Mouse (Mus musculus): ENCODE measurements around the gene Hmga2. TPM values are rescaled to one million over a fixed set of nuclear protein-coding genes. Genes with fewer than 3 reads are reported as not detected.

Gene Hmga2
- polyA plus RNA-seq, 1 experiment from 2014 or later, result 195 TPM

DNA sequence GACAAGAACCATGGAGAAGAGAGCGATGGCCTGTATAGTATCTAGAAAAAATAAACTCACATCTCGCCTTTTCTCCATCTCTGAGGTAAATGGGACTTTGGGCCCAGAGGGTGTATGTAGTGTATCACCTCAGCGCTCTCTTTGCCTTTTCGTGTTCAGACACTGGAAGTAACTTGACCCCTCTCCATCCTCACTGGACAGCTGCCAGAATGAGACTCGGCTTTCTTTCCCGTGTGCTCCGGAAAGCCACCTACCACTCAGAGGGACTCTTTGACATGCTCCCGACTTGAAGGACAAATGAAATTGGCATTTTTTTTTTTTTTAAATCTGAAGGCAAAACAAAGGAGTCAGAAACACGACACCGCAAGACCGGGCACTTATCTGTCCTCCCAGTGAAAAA lies 35.0 kb downstream of the Hmga2 start:
- Histone ChIP-seq H3K4me3 (ENCODE audit: low read depth, low read length) (no peak overlapping the region), H3K9ac (ENCODE audit: low read length) (no peak overlapping the region), H3K9me3 (ENCODE audit: control insufficient read depth, low read length) (no peaks in the 10 kb centered on the region), H3K4me2 (ENCODE audit: low read depth, severe bottlenecking) (no peak overlapping the region), H3K36me3 (ENCODE audit: control insufficient read depth, insufficient read depth, low read length) (peaks cover 14% of the 10 kb centered on the region), H3K27me3 (ENCODE audit: control insufficient read depth, insufficient read depth, low read length) (no peaks in the 10 kb centered on the region), H3K4me1 (ENCODE audit: control insufficient read depth, insufficient read depth, low read length) (peaks cover 33% of the 10 kb centered on the region), H3K27ac (replicated peaks; ENCODE audit: low read depth, low read length) (no peak overlapping the region)
- no peak for DNase-seq (ENCODE audit: low spot score)
- 73% methylated on average over 11 of the region's 11 CpGs for WGBS
- no peak for ATAC-seq (ENCODE audit: insufficient number of reproducible peaks, low FRiP score, low TSS enrichment, low read depth)

DNA sequence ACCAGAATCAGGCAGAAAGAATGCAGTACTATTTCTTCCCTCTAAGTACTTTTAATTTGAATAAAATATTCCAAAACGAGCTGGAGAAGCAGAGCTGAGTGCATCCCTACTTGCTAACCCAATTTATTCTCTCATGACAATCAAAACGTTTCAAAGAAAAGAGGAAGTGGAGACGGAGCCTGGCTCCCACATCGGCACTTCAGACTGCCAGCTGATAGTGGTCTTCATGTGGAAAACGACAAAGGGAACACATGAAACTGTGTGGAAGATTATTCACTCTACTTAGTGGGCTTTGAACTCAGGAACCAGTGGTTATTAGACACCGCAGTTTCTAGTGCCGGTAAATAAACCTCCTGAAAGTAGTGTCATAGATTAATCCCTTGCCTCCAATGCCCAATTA lies 41.8 kb downstream of the Hmga2 start:
- WGBS, result 20% methylated on average over 7 of the region's 7 CpGs
- no peak for ATAC-seq (ENCODE audit: insufficient number of reproducible peaks, low FRiP score, low TSS enrichment, low read depth)
- no peaks in the 10 kb centered on the region for H3K27me3 ChIP-seq (ENCODE audit: control insufficient read depth, insufficient read depth, low read length)
- no peak overlapping the region for H3K4me2 ChIP-seq (ENCODE audit: low read depth, severe bottlenecking)
- no peaks in the 10 kb centered on the region for H3K9me3 ChIP-seq (ENCODE audit: control insufficient read depth, low read length)
- no peak overlapping the region for H3K4me3 ChIP-seq (ENCODE audit: low read depth, low read length)
- no peak overlapping the region; the same call in 1 of the 2 replicates for H3K27ac ChIP-seq (replicated peaks; ENCODE audit: low read depth, low read length)
- peaks cover 37% of the 10 kb centered on the region for H3K4me1 ChIP-seq (ENCODE audit: control insufficient read depth, insufficient read depth, low read length)
- no peak for DNase-seq (ENCODE audit: low spot score)
- H3K36me3 ChIP-seq (ENCODE audit: control insufficient read depth, insufficient read depth, low read length), result peaks cover 5% of the 10 kb centered on the region
- H3K9ac ChIP-seq (ENCODE audit: low read length), result no peak overlapping the region

DNA sequence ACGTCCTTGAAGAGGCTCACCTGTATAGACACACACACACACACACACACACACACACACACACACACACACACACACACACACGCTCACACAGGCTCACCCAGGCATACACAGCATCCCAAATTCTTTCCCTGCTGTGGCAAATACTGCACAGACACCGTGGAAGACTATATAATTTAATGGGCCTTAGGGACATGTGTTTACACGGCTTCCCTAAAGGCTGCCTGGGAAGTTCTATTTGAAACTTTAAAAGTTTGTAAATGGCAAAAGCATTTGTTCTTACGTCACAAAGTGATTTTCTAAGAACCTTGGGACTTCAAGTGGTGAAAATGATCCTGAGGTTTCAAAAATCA lies 42.8 kb downstream of the Hmga2 start:
- no peak overlapping the region for H3K4me2 ChIP-seq (ENCODE audit: low read depth, severe bottlenecking)

GRCm38 (mm10) chr10:120432731-120433462 lies 43.4 kb downstream of the Hmga2 start:
- Histone ChIP-seq H3K27ac (replicated peaks; ENCODE audit: low read depth, low read length) (peak overlapping the region; percentile 16; the same call in 1 of the 2 replicates), H3K36me3 (ENCODE audit: control insufficient read depth, insufficient read depth, low read length) (peaks cover 10% of the 10 kb centered on the region), H3K4me2 (ENCODE audit: low read depth, severe bottlenecking) (no peak overlapping the region), H3K4me1 (ENCODE audit: control insufficient read depth, insufficient read depth, low read length) (peaks cover 47% of the 10 kb centered on the region), H3K27me3 (ENCODE audit: control insufficient read depth, insufficient read depth, low read length) (no peaks in the 10 kb centered on the region), H3K9me3 (ENCODE audit: control insufficient read depth, low read length) (no peaks in the 10 kb centered on the region), H3K4me3 (ENCODE audit: low read depth, low read length) (no peak overlapping the region), H3K9ac (ENCODE audit: low read length) (no peak overlapping the region)
- whole genome bisulfite sequencing, result 37% methylated on average over 9 of the region's 9 CpGs
- ATAC-seq (ENCODE audit: insufficient number of reproducible peaks, low FRiP score, low TSS enrichment, low read depth) (peak; percentile 63), DNase-seq (ENCODE audit: low spot score) (peak; percentile 66)

More for the DNA sequence above, 42.8 kb downstream of the Hmga2 start:
- Histone ChIP-seq H3K4me1 (ENCODE audit: control insufficient read depth, insufficient read depth, low read length) (peaks cover 44% of the 10 kb centered on the region), H3K36me3 (ENCODE audit: control insufficient read depth, insufficient read depth, low read length) (peaks cover 9% of the 10 kb centered on the region), H3K27me3 (ENCODE audit: control insufficient read depth, insufficient read depth, low read length) (no peaks in the 10 kb centered on the region), H3K9me3 (ENCODE audit: control insufficient read depth, low read length) (no peaks in the 10 kb centered on the region), H3K27ac (replicated peaks; ENCODE audit: low read depth, low read length) (peak overlapping the region; percentile 39; the same call in 1 of the 2 replicates), H3K9ac (ENCODE audit: low read length) (no peak overlapping the region), H3K4me3 (ENCODE audit: low read depth, low read length) (no peak overlapping the region)
- 5% methylated on average over 5 of the region's 5 CpGs for WGBS
- ATAC-seq (ENCODE audit: insufficient number of reproducible peaks, low FRiP score, low TSS enrichment, low read depth) (peak; percentile 49; the same call in 1 of the 2 replicates), DNase-seq (ENCODE audit: low spot score) (no peak)

DNA sequence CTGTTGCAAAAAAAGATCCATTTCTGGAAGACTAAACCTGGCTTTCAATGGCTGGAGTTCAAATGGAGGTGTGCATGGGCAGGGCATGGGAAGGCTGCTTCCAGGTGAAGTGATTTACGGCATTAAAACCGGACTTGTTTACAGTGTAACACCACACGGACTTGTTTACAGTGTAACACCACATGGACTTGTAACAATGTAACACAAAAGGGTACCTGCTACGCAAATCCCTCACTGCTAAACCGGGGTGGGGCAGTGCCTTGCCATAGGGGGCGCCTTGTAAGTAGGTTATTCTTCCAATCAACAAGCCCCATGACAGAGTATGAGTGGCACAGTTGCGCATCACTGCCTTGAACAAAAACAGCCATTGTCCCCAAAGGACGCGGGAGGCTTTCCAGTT lies 44.2 kb downstream of the Hmga2 start:
- H3K4me1 ChIP-seq (ENCODE audit: control insufficient read depth, insufficient read depth, low read length), result peaks cover 43% of the 10 kb centered on the region
- DNase-seq (ENCODE audit: low spot score), result no peak
- no peak overlapping the region for H3K4me3 ChIP-seq (ENCODE audit: low read depth, low read length)
- 66% methylated on average over 9 of the region's 9 CpGs for WGBS
- H3K9me3 ChIP-seq (ENCODE audit: control insufficient read depth, low read length), result no peaks in the 10 kb centered on the region
- ATAC-seq (ENCODE audit: insufficient number of reproducible peaks, low FRiP score, low TSS enrichment, low read depth), result no peak
- no peak overlapping the region for H3K4me2 ChIP-seq (ENCODE audit: low read depth, severe bottlenecking)
- H3K36me3 ChIP-seq (ENCODE audit: control insufficient read depth, insufficient read depth, low read length), result peaks cover 10% of the 10 kb centered on the region
- no peaks in the 10 kb centered on the region for H3K27me3 ChIP-seq (ENCODE audit: control insufficient read depth, insufficient read depth, low read length)
- H3K27ac ChIP-seq (replicated peaks; ENCODE audit: low read depth, low read length), result no peak overlapping the region
- no peak overlapping the region for H3K9ac ChIP-seq (ENCODE audit: low read length)

- no peak for ATAC-seq (ENCODE audit: insufficient number of reproducible peaks, low FRiP score, low TSS enrichment, low read depth)
- H3K27ac ChIP-seq (replicated peaks; ENCODE audit: low read depth, low read length), result no peak overlapping the region
- peaks cover 47% of the 10 kb centered on the region for H3K4me1 ChIP-seq (ENCODE audit: control insufficient read depth, insufficient read depth, low read length)
- no peak for DNase-seq (ENCODE audit: low spot score)
- H3K9ac ChIP-seq (ENCODE audit: low read length), result no peak overlapping the region
- no peak overlapping the region for H3K4me3 ChIP-seq (ENCODE audit: low read depth, low read length)
- WGBS, result 70% methylated on average over 2 of the region's 2 CpGs
- no peaks in the 10 kb centered on the region for H3K9me3 ChIP-seq (ENCODE audit: control insufficient read depth, low read length)
- H3K4me2 ChIP-seq (ENCODE audit: low read depth, severe bottlenecking), result no peak overlapping the region
- H3K36me3 ChIP-seq (ENCODE audit: control insufficient read depth, insufficient read depth, low read length), result peaks cover 7% of the 10 kb centered on the region
- no peaks in the 10 kb centered on the region for H3K27me3 ChIP-seq (ENCODE audit: control insufficient read depth, insufficient read depth, low read length)
These were observed 44.8 kb downstream of the Hmga2 start for GRCm38 (mm10) chr10:120431435-120431834.

DNA sequence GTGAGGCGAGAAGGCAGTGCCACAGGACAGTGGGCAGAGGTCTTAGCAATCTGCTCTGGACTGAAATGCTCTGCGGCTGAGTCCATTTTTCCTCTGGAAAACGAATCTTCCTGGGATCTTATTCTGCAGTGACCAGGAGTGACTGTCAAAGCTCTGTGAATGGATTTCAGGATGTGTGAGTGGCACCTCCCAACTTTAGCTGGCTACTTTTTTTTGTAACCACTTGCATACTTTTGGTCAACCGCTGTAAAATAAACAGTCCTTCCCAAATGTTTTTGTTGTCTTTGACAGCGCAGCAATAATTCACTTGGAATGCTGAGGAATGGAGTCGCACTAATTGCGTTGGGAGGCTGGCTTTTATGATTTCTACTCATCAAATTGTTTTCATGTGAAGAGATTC lies 45.8 kb downstream of the Hmga2 start:
- no peak for ATAC-seq (ENCODE audit: insufficient number of reproducible peaks, low FRiP score, low TSS enrichment, low read depth)
- H3K27ac ChIP-seq (replicated peaks; ENCODE audit: low read depth, low read length), result no peak overlapping the region; the same call in 1 of the 2 replicates
- H3K4me1 ChIP-seq (ENCODE audit: control insufficient read depth, insufficient read depth, low read length), result peaks cover 54% of the 10 kb centered on the region
- H3K4me2 ChIP-seq (ENCODE audit: low read depth, severe bottlenecking), result no peak overlapping the region
- peaks cover 9% of the 10 kb centered on the region for H3K36me3 ChIP-seq (ENCODE audit: control insufficient read depth, insufficient read depth, low read length)
- no peak for DNase-seq (ENCODE audit: low spot score)
- H3K4me3 ChIP-seq (ENCODE audit: low read depth, low read length), result no peak overlapping the region
- no peaks in the 10 kb centered on the region for H3K27me3 ChIP-seq (ENCODE audit: control insufficient read depth, insufficient read depth, low read length)
- 62% methylated on average over 7 of the region's 7 CpGs for WGBS
- no peaks in the 10 kb centered on the region for H3K9me3 ChIP-seq (ENCODE audit: control insufficient read depth, low read length)
- H3K9ac ChIP-seq (ENCODE audit: low read length), result no peak overlapping the region

DNA sequence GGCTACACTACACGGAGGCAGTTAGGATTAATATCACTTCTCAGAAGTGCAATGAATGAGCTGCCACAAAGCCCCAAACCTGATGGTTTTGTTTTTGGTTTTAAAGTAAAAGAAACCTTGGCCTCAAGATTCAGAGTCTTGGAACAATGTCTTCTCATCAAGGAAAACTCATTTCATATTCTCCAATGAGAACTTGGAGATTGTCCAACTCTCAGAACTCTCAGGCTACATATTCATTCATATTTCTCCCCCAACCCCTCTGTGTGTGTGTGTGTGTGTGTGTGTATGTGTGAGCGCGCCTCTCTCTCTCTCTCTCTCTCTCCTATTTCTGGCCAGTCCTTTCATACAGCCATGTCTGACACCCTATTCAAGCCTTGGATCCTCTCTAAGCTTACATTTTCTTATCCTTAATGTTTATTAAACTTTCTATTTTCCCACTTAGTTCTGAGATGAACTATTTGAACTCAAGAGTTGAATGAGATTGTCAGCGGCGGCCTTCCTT lies 46.5 kb downstream of the Hmga2 start:
- Histone ChIP-seq H3K36me3 (ENCODE audit: control insufficient read depth, insufficient read depth, low read length) (peaks cover 9% of the 10 kb centered on the region), H3K4me1 (ENCODE audit: control insufficient read depth, insufficient read depth, low read length) (peaks cover 49% of the 10 kb centered on the region), H3K9ac (ENCODE audit: low read length) (no peak overlapping the region), H3K9me3 (ENCODE audit: control insufficient read depth, low read length) (no peaks in the 10 kb centered on the region), H3K27ac (replicated peaks; ENCODE audit: low read depth, low read length) (no peak overlapping the region), H3K4me3 (ENCODE audit: low read depth, low read length) (no peak overlapping the region), H3K4me2 (ENCODE audit: low read depth, severe bottlenecking) (no peak overlapping the region), H3K27me3 (ENCODE audit: control insufficient read depth, insufficient read depth, low read length) (no peaks in the 10 kb centered on the region)
- 86% methylated on average over 5 of the region's 5 CpGs for WGBS
- ATAC-seq (ENCODE audit: insufficient number of reproducible peaks, low FRiP score, low TSS enrichment, low read depth) (no peak), DNase-seq (ENCODE audit: low spot score) (no peak)

Data from limb, embryonic 11.5 days (tissue).